Mouse (Mus musculus) frontal cortex, postnatal 25 days (tissue): ENCODE data around the gene Ppp2r3a.

Experiments used
- DNase-seq, 2 experiments: peaks; one replicate each; pipeline ENCODE4 v3.0.0; 2022; ENCODE audit warnings: low spot score in 2 of 2

Ppp2r3a gene

GRCm38 (mm10) chr9:101160092-101160491 is 91.5 kb downstream of the Ppp2r3a start:
- DNase-seq, result peak in 1 of 2 experiments; percentile 36

DNA sequence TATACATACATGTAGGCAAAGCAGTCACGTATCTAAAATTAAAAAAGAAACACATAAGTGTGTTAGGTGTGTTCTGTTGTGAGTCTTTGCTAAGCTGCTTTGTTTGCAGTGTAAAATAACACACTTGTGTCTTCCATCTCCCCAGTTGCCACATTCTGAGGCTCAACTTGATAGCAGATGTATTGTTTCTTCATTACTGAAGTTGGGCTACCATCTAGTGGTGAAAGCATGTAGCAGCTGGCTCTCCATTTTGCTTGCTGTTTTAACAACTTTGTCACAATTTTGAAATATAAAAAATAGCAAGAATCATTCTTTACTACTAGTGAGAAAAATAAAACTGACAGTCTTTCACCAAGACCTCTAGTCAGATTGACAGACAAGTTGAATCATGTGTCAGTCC is 92.2 kb downstream of the Ppp2r3a start:
- DNase-seq, result no peak

DNA sequence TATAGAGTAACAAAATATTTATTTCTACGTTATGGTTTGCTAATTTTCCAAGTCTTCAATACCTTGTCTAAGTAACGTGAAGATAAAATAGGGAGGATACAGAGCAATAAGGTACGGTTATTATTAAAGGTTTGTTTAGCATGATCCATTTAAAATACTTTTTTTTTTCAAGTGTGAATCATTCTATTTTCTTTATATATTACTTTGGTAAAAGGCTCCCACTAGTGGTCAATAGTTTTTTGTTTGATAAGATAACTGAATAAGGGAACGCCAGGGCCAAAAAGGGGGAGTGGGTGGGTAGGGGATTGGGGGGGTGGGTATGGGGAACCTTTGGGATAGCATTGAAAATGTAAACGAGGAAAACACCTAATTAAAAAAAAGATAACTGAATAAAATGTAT is 98.7 kb downstream of the Ppp2r3a start:
- DNase-seq, result no peak

DNA sequence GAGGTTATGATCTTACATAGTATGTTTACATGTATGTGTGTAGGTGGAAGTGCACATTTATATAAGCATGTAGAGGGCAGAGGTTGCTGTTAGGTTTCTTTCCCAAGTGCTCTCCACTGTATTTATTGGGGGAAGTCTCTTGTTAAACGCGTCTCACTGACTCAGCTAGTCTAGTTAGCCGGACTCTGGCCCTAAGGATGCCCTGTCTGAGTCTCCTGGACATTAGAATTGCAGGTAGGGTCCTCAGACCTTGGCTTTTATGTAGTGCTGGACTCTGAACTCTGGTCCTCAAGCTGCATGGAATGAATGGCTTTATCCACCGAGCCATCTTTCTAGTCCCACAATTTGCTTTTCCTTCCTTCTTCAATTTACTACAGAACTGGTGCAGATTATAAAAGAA is 108.0 kb downstream of the Ppp2r3a start:
- no peak for DNase-seq

DNA sequence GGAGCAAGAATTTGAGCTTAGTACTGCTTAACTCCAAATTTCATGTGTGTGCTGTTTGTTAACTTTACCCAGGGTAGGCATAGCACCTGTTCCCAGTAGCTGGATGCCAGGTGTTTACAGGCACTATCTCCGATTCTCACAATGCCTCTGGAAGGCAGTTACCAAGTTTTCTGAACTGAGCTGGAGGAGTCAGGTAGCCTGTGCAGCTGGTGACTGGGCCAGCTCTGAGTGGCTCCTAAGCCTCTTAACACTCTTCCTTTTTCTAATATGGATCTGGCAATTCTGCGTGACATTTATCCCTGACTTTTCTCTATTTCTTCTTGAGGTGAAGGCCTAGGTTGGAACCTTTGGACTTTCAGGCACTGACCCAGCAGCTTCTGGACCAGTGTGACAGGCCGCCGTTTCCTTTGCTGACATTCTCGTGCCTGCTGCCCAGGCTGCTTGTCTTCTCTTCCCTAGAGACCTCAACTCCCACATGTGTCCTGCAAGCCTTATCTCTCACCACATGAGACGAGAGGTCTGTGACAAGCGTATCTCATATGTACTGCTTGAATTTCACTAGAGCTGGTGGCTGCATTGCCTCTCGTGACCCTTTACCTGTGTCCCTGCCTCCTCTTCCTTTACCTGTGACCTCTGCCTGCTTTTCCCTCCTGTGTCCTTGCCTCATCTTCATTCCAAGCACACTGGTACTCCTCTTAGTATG is 137.3 kb downstream of the Ppp2r3a start:
- no peak for DNase-seq

- no peak for DNase-seq
Measured at GRCm38 (mm10) chr9:101113317-101113716, 138.3 kb downstream of the Ppp2r3a start.

DNA sequence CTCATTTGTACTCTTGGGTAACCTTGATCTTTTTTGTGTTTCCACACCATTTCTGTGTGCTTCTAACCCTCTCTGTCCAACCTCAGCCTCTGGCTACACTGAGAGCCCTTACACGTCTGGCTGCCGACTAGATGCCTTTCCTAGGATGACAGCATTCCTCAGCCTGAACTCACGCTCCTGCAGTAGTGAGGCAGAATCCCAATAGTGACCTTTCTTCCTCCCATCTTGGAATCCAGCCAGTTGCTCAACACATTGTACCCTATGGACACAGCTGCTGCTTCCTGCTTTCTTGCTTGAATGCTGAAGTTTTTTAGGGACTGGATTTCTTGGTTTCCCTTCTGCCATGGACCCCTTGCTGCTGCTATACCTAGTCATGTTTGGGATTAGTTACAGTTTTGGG is 141.6 kb downstream of the Ppp2r3a start:
- DNase-seq, result no peak

DNA sequence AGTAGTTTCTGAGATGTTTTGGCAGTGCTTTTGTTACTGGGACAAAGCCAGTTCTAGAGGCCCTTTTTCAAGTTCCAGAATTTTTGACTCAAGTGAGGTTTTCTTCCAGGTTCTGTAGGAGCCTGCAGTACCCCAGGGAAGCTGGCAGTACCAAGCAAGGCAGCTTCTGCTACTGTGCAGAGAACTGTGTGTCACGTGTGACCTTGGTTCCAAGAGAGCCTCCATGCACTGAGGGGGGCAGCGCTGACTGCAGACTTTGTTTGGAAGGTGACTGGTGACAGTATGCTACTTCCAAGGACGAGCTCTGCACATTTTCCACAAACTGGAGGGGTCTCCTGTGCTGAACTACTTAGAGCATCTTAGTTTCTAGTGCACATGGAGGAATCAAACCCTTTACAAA is 144.2 kb downstream of the Ppp2r3a start:
- no peak for DNase-seq

- DNase-seq, result no peak
Measured at GRCm38 (mm10) chr9:101105735-101106134, 145.9 kb downstream of the Ppp2r3a start.

DNA sequence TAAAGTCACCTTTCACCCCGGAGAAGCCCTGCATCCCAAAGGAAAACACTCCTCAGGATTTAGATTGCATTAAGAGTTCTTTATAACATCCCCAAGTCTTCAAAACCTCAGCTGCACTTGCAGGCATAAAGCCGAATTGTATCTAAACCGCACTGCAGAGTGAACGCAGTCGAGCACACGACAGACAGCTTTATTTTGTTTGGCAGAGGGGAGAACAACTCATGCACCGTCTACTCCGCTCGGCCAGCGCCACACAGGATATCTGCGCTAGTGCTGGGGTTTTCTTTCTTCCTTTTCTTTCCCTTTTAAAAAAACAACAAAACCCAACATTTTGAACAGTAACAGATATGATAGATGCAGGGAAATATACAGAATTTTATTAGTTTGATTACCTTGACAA is 146.7 kb downstream of the Ppp2r3a start:
- no peak for DNase-seq

DNA sequence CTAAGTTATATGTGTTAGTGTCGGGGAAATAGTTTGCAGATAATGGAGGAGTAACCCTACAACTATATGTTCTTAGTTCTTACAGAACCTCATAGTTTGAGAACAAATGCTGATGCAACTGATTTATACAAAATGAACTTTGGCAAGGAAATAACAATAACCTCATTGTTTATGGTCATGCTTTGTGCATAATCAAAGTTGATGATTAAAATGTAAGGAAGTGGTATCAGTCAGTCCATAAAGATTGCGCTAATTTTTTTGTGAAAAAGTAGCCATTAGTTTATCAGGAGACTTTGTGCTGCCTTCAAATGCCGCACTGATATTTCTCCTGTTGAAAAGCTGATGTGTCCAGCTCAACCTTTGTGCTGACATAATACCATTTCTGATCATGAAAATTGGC is 149.3 kb downstream of the Ppp2r3a start:
- DNase-seq, result no peak

GRCm38 (mm10) chr9:101101547-101101946 is 150.0 kb downstream of the Ppp2r3a start:
- no peak for DNase-seq

DNA sequence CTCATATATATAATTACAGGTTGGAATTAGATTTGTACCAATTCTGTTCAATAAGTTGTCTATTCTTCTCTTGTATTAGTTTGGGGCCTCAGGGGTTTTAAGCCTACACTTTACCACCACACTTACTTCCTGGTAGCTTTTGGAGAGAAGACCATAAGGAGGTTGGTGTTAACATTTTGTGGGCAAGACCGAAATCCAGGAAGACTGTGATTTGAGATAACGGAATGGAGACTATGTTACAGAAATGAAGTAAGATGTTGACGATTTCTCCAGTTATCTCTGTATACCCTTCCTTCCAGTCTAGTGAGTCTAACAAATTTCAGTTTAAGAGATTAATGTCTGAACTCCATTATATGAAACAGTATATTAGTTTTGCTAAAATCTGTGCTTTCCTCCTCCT is 151.4 kb downstream of the Ppp2r3a start:
- no peak for DNase-seq

DNA sequence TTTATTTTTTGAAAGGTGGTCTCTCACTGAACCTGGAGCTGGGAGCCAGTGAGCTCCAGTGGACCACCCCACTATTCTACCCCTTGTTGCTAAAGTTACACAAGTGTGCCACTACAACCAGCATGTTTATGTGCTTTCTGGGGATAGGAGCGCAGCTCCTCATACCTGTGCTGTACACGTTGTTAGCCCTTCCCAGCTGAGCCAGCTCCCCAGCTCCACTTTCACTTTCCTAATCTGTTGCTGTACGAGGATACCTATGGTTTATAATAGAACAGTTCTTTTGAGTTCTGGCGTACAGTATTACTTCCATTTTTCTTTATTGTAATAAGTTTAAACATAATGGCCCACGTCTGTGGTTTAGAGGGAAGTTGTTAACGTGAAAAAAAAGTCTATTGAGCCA is 152.2 kb downstream of the Ppp2r3a start:
- DNase-seq, result no peak

DNA sequence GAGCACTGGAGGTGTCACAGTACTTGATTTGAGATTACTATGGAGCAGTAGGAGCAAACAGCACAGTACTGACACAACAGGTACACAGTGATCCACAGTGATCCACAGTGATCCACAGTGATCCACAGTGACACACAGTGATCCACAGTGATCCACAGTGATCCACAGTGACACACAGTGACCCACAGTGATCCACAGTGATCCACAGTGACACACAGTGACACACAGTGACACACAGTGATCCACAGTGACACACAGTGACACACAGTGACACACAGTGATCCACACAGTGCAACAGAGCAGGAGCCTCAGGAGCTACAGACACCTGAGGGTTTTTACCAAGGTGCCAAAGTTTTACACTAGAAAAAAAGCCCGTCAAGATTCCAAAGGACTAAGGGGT is 154.1 kb downstream of the Ppp2r3a start:
- DNase-seq, result no peak

DNA sequence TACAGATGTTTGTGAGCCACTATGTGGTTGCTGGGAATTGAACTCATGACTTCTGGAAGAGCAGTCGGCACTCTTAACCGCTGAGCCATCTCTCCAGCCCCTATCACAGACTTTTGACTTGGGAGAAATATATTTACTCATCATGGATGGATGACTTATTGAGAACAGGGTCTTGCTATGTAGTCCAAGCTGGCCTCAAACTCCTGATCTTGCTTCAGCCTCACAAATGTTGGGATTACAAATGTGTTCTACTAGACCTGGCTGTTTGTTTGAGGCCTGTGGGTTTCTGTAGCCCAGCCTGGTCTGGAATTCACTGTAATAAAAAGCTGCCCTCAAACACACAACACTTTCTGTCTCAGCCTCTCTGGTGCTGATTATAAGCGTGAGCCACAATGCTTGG is 155.1 kb downstream of the Ppp2r3a start:
- DNase-seq, result no peak

GRCm38 (mm10) chr9:101095425-101095824 is 156.2 kb downstream of the Ppp2r3a start:
- DNase-seq, result no peak

GRCm38 (mm10) chr9:101083728-101084127 is 167.9 kb downstream of the Ppp2r3a start:
- DNase-seq, result no peak

DNA sequence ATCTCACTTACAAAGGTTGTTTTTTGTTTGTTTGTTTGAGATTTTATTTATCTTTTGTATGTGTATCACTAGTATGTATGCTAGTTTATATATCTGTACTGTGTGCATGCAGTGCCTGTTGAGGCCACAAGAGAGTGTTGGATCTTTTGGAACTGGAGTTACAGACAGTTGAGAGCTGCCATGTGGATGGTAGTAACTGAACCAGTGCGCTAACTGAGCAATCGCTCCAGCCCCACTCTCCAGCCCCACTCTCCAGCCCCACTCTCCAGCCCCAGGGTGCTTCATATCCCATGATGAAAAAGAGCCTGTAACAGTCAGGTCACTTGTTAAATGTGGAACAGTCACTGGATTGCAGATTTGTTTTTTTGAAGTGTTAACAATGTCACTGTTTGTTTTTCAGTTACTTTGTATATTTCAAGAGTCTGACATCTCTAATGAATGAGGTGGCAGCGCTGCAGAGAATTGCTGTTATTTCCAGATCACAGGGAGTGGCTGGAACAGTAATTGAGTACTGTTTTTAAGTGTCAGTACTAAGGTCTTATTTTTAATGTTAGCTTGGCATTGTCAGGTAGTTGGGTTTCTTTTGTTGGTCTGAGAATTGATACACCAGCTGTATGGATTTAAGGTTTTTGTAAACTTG is 171.4 kb downstream of the Ppp2r3a start:
- DNase-seq, result no peak

- no peak for DNase-seq
Measured at GRCm38 (mm10) chr9:101078579-101078978, 173.0 kb downstream of the Ppp2r3a start.

DNA sequence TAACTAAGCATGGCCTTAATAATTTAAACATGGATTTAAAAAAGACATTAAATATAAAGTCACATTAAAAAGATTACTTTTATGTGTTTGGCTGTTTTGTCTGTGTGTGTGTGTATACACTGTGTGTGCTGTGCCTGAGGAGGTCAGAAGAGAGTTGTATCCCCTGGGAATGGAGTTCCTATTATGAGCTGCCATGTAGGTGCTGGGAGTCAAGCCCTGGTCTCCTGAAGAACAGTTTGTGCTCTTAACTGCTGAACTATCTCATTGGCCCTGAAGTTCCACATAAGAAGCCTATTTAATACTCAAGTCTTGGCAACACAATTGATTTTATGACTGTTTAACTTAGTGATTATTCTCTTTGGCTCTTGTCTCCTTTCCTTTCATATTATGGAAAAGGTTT is 174.1 kb downstream of the Ppp2r3a start:
- no peak for DNase-seq

DNA sequence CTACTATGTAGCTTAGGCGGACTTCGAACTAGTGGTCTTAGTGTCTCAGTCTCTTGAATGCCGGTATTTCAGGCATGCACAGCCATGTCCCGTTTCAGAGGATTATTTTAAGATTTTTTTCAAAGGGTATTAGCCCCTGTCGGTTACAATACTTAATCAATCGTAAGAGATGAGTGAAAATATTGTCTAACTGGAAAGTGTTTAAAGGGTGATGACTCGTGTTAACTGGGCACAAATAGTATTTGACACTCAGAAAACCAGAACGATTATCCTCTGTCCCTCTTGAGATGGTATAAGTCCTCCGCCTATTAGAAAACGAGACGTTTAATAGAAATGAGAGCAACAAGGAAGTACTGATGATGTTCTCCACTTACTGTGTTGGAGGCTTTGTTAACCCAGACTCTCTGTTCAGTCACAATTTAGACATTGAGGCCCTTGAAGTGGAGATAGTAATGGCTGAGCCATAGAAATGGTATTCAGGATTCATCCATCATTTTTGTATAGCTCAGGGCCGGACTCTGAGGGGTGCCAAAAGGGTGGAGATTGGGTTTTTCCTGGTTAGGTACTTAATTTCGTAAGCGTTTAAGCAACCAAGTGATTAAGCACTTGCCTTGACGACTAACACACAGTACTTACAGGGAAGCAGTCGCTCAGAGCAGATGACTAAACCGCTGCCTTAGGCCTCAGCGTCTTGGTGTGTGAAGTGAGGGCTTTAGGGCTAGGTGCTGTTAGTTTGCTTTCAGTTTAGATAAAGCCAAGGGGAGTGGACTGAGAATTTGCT is 175.3 kb downstream of the Ppp2r3a start:
- no peak for DNase-seq

GRCm38 (mm10) chr9:101075694-101076093 is 175.9 kb downstream of the Ppp2r3a start:
- no peak for DNase-seq
